Mouse (Mus musculus) v-Abl transformed pro-B cells (cell line): Measurements from ENCODE around the gene Enah.

ENCODE experiments used
- in situ Hi-C, 2 experiments: fragments of 400-800 bp; cut with MboI; formaldehyde crosslinking; loops; one replicate each; pipeline ENCODE4 v1.15.1; 2025; ENCODE audit not compliant: unreplicated experiment in 2 of 2

Gene Enah

GRCm38 (mm10) chr1:181965277-181965676, 54.5 kb downstream of the Enah start:
- in situ Hi-C loops, result no loop called here

GRCm38 (mm10) chr1:181963827-181964226, 56.0 kb downstream of the Enah start:
- in situ Hi-C loops, result no loop called here

DNA sequence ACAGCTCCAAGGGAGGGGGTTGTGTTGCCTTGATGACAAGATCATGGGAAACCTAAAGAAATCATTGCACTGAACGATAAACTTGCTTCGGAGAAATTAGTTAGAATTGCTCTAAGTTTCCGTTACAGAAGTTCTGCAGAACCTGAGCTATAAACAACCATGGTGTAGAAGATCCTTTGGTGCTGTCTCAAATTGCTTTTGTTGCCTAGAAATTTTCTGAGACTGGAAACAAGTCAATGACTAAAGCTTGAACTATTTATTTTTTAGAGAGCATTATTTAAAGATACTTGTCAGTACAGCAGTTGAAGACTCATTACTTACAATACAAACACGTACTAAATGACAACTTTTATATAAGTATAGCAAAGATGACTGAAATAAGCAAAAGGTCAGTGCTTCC, 56.4 kb downstream of the Enah start:
- in situ Hi-C loops, result no loop called here

DNA sequence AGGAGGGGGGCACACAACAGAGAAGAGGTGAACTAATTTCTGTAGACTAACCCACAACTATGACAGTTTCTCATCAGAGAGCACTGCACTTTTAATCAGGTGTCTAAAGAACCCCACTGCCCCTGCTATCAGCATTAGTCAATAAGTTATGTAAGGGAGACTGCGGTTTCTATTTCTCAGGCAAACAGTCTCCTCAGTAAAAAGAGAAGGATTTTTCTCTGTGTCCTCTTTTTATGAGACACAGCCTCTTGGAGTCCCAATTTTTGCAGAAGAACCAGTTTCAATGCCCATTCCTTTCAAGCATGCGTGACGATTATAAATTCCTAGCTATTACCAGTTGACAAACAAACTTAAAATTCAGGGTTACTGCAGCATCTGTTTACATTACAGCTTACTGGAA, 59.4 kb downstream of the Enah start:
- in situ Hi-C loops, result no loop called here

DNA sequence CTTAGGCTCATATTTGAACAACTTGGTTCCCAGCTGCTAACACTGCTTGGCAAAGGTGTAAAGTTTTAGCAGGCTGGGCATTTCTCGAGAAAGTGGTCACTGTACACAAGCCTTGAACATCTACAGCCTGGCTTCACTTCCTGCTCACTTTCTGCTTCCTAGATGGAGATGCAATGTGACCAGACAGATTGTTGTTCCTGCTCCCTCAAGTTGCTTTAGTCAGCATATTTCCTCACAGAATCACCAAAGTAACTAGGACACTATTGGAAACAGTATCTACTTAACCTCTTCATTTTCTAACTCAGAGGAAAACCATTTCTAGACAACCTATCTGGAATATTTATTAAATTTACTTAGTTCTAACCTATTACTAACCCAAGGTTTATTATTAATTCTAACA, 61.4 kb downstream of the Enah start:
- in situ Hi-C loops, result no loop called here

DNA sequence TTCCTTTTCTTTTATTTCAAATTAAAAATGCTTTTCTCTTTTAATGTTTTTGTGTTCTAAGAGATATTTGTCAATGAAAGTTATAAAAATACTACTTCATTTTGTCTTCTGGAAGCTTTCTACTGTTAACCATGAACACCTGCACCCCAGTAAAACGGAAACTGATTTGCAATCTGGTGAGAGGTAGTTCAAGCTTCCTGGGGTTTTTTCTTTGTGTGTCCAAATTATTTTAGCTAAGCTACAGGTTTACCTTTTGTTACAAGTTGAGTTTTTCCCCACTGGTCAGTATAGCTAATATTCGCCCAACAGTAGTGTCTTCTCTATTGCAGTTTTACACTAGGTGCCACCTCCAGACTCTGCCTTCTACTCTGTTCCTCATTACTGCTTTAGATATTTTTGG, 62.1 kb downstream of the Enah start:
- in situ Hi-C loops, result no loop called here

- in situ Hi-C loops, result no loop called here
Measured at GRCm38 (mm10) chr1:181953547-181953946, 66.2 kb downstream of the Enah start.

DNA sequence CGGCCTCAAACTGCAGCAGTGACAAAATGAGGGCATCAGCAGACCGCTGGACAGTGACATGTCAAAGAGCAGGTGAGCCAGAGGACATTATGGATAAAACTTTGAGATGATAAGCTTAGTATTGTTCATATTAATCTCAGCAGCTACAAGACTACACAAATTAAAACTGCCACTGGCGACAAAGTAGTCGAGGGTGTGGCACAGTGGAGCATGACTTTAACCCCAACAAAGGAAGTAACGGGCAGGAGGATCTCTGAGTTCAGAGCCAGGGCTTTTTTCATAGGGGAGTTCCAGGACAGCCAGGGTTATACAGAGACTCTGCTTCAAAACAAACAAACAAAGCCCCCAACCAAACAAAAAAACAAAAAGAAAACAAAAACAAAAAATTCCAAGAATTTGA, 68.5 kb downstream of the Enah start:
- in situ Hi-C loops, result no loop called here

DNA sequence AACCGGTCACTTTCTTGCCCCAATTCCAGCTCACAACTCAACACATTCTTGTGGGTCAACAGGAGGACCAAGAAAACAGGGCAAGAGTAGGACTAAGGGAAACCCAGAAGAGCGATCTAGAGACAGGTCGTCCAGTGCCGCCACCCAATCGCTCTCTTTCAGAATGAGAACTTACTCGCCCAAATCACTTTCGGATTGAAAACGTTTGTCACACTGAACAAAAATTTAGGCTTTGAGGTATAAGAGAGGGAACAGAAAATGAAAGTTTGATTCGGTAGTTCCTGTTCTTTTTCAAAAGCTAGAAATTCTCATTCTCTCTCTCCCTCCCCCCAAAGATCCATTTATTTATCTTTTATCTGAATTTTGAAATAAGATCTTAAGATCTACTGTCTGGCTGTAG, 69.1 kb downstream of the Enah start:
- in situ Hi-C loops, result no loop called here

DNA sequence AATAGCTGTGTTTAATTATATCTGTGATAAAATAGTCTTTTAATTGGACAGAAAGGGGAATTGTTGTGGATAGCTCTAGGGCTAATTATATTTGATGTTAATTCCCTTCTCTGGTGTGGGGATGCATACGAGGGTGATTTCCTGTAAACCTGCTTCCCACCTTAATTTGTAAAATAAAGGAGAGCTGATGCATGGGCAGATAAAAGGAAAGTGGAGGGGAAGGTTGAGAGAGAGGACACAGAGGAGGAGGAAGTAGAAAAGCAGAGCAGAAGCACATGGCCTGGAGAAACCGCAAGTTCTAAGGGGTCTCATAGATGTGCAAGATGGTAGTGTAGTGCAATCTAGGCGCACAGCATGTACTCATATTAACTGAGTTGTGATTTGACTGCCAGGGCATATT, 71.6 kb downstream of the Enah start:
- in situ Hi-C loops, result no loop called here

- in situ Hi-C loops, result no loop called here
Measured at GRCm38 (mm10) chr1:181937064-181937463, 82.7 kb downstream of the Enah start.

DNA sequence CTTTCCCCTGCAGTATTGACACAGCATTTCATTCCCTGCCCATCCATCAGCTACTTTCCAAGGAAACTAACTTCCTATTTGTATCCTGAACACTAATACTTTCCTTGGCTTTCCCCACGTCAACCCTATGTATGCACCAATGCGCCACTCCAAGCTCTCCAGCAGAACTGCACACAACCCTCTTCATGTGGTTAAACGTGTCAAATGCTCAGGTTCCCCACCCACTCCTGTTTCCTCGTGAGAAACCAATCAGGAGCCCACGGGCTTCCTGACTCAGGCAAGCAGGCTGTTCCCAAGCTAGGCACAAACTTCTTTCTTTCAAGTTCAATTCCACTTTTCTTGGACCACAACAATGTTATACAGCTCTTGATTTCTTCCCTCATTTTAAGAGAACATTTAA, 91.4 kb downstream of the Enah start:
- in situ Hi-C loops, result no loop called here

GRCm38 (mm10) chr1:181923384-181923783, 96.4 kb downstream of the Enah start:
- in situ Hi-C loops, result no loop called here

- in situ Hi-C loops, result no loop called here
Measured at GRCm38 (mm10) chr1:181921580-181922494, 98.0 kb downstream of the Enah start.

- in situ Hi-C loops, result no loop called here
Measured at GRCm38 (mm10) chr1:181911841-181912240, 107.9 kb downstream of the Enah start.

DNA sequence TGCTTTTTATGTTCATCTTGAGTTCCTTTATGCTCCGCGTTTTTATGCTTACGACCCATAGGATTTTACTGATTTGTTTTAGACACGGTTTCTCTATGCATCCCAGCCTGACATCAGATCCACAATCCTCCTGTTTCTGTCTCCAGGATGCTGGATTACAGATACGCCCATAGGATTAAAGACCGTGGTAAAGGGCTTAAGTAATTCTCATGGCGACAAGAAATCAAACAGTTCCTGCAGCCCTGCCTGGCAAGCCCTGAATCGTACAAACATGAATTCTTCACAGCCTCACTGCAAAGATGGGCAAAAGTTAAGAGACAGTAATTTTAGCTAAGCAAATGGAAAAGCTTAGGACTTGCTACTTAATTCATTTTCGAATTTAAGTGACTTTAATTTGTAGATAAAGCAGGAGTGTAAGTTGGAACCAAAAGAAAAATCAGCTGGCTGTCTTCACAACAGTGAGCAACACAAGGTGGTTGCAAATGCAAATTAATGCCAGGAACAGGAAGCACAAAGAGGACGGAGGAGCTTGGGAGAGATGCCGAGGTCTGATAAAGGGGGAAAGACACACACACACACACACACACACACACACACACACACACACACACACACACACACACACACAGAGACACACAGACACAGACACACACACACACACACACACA, 118.0 kb downstream of the Enah start:
- in situ Hi-C loops, result no loop called here

- in situ Hi-C loops, result no loop called here
Measured at GRCm38 (mm10) chr1:181900846-181901245, 118.9 kb downstream of the Enah start.

DNA sequence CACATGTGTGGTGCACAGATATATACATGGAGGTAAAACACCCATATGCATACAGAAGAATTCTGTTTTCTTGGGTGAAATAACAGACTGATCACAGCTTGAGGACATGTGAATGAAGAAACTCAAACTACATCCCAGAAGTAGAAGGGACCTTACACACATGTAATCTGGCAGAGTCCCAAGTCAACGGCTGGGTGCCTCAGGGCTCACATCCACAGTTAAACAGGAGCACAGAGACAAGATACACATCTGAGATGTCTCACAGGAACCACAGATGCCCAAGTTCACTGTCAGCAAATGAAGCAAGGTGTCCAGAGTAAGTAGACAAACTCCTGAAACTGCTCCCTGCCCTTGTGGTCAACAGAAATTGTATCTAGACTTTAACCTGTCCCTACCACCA, 120.8 kb downstream of the Enah start:
- in situ Hi-C loops, result loop anchor here (25.0 kb wide), 3 partner anchors 388 to 612 kb away; partner anchors contain the start of genes Degs1 (in 1 of the 2) and Fbxo28 (in 1 of the 2)

GRCm38 (mm10) chr1:181896991-181897390, 122.8 kb downstream of the Enah start:
- in situ Hi-C loops, result loop anchor here (25.0 kb wide), 3 partner anchors 390 to 610 kb away; partner anchors contain the start of genes Degs1 (in 1 of the 2) and Fbxo28 (in 1 of the 2)

GRCm38 (mm10) chr1:181893721-181894120, 126.1 kb downstream of the Enah start:
- in situ Hi-C loops, result loop anchor here (25.0 kb wide), 3 partner anchors 394 to 606 kb away; partner anchors contain the start of genes Degs1 (in 1 of the 2) and Fbxo28 (in 1 of the 2)

GRCm38 (mm10) chr1:181889670-181890069, 130.1 kb downstream of the Enah start:
- in situ Hi-C loops, result loop anchor here (5.0 to 25.0 kb wide), 9 partner anchors 65 to 653 kb away; partner anchors contain the start of genes Degs1 (in 1 of the 2) and Fbxo28 (in 1 of the 2)
